Mouse (Mus musculus) adrenal gland, adult 2 months (tissue): Measurements from ENCODE around the gene Zfp784. TPM values are rescaled to one million over a fixed set of nuclear protein-coding genes. Genes with fewer than 3 reads are reported as not detected.

Experiments used
- DNase-seq: peaks from one replicate; pipeline ENCODE4 v3.0.0; 2021
- polyA plus RNA-seq: library from polyadenylated mRNA; depleted of rRNA; stranded (reverse); fragments of >200 nt; gene quantifications from 2 replicates; pipeline ENCODE4 v1.2.3, GENCODE M21; 2012
- total RNA-seq, 2 experiments: library from RNA; stranded (reverse); gene quantifications; 2 replicates each; pipeline ENCODE4 v1.2.3; 2021

Gene Zfp784
- total and polyA plus RNA-seq, 3 experiments: 4.4 to 7.2 (median 5.1) TPM

- no peak for DNase-seq
Measured at GRCm38 (mm10) chr7:5057804-5058203, 19.6 kb upstream of the Zfp784 start.

- no peak for DNase-seq
Measured at GRCm38 (mm10) chr7:5057381-5057780, 19.1 kb upstream of the Zfp784 start.

GRCm38 (mm10) chr7:5056651-5057263 is 18.5 kb upstream of the Zfp784 start:
- DNase-seq: no peak

- DNase-seq: no peak
Measured at GRCm38 (mm10) chr7:5053456-5054179, 15.4 kb upstream of the Zfp784 start.

GRCm38 (mm10) chr7:5052931-5053343 is 14.7 kb upstream of the Zfp784 start:
- DNase-seq: no peak

GRCm38 (mm10) chr7:5052438-5052837 is 14.2 kb upstream of the Zfp784 start:
- DNase-seq: no peak

GRCm38 (mm10) chr7:5051193-5052192 is 13.2 kb upstream of the Zfp784 start, which contains the start of gene Zfp580:
Zfp580 (plus strand) TSS chr7:5051538.
- DNase-seq: peak; percentile 86

GRCm38 (mm10) chr7:5047313-5047712 is 9.1 kb upstream of the Zfp784 start:
- DNase-seq: peak; percentile 41

- no peak for DNase-seq
Measured at GRCm38 (mm10) chr7:5046112-5046511, 7.9 kb upstream of the Zfp784 start.

GRCm38 (mm10) chr7:5044981-5045380 is 6.7 kb upstream of the Zfp784 start:
- no peak for DNase-seq

GRCm38 (mm10) chr7:5038940-5039339 is 694 bp upstream of the Zfp784 start:
- no peak for DNase-seq

- DNase-seq: no peak
Measured at GRCm38 (mm10) chr7:5037467-5037866, 779 bp downstream of the Zfp784 start.

- DNase-seq: no peak
Measured at GRCm38 (mm10) chr7:5037026-5037425, 1.2 kb downstream of the Zfp784 start.

- DNase-seq: no peak
Measured at GRCm38 (mm10) chr7:5036136-5036535, 2.1 kb downstream of the Zfp784 start.

- no peak for DNase-seq
Measured at GRCm38 (mm10) chr7:5035628-5036027, 2.6 kb downstream of the Zfp784 start.

- DNase-seq: no peak
Measured at GRCm38 (mm10) chr7:5033818-5034217, 4.4 kb downstream of the Zfp784 start, which contains the start of gene 4632433K11Rik. 4632433K11Rik (plus strand) TSS chr7:5034118.

- DNase-seq: no peak
Measured at GRCm38 (mm10) chr7:5031496-5031895, 6.8 kb downstream of the Zfp784 start.

GRCm38 (mm10) chr7:5030554-5031275 is 7.5 kb downstream of the Zfp784 start:
- DNase-seq: no peak

GRCm38 (mm10) chr7:5029946-5030345 is 8.3 kb downstream of the Zfp784 start:
- DNase-seq: no peak

GRCm38 (mm10) chr7:5029543-5029942 is 8.7 kb downstream of the Zfp784 start:
- DNase-seq: no peak

GRCm38 (mm10) chr7:5021197-5021596 is 17.0 kb downstream of the Zfp784 start:
- no peak for DNase-seq

GRCm38 (mm10) chr7:5020685-5021084 is 17.6 kb downstream of the Zfp784 start:
- no peak for DNase-seq
